Mouse (Mus musculus) kidney, adult 2 months (tissue): ENCODE data around the gene Taar7a. TPM values are rescaled to one million over a fixed set of nuclear protein-coding genes. Genes with fewer than 3 reads are reported as not detected.

Experiments
- DNase-seq: peaks from one replicate; pipeline ENCODE4 v3.0.0; 2021
- H3K27ac ChIP-seq: fragments of 200-500 bp; 2 replicates; pipeline ENCODE4 v1.5.1; 2012; ENCODE audit warnings: low read depth, low read length, control low read depth, inconsistent platforms; ENCODE audit not compliant: insufficient read depth
- H3K27me3 ChIP-seq: fragments of 200-500 bp; replicated peaks from 2 replicates; pipeline ENCODE4 v1.6.1; 2012; ENCODE audit warnings: mild to moderate bottlenecking, moderate library complexity, low read length, inconsistent platforms; ENCODE audit not compliant: control insufficient read depth, insufficient read depth
- H3K36me3 ChIP-seq: fragments of 200-500 bp; 2 replicates; pipeline ENCODE4 v1.6.1; 2012; ENCODE audit warnings: mild to moderate bottlenecking, moderate library complexity, low read length, inconsistent platforms; ENCODE audit not compliant: control insufficient read depth, insufficient read depth
- H3K4me1 ChIP-seq: fragments of 200-500 bp; 2 replicates; pipeline ENCODE4 v1.6.1; 2011; ENCODE audit warnings: low read length; ENCODE audit not compliant: control insufficient read depth, insufficient read depth
- H3K4me3 ChIP-seq: fragments of 200-500 bp; 2 replicates; pipeline ENCODE4 v1.5.1; 2011; ENCODE audit warnings: mild to moderate bottlenecking, low read depth, low read length, control low read depth; ENCODE audit not compliant: insufficient read depth
- CTCF ChIP-seq: fragments of 200-500 bp; conservative IDR thresholded peaks from 2 replicates; pipeline ENCODE4 v1.5.1; 2011; ENCODE audit warnings: low read depth, mild to moderate bottlenecking, control low read depth, low read length, moderate library complexity, mixed read lengths; ENCODE audit not compliant: insufficient read depth, insufficient read length
- POLR2A ChIP-seq: fragments of 200-500 bp; IDR thresholded peaks from one replicate; pipeline ENCODE4 v1.6.1; 2011; ENCODE audit warnings: low read depth, low read length, control low read depth
- WGBS: fragments of 180-500 bp; shearing (Covaris S2); methylation state at CpG from one replicate; pipeline ENCODE4 v1.1.7; 2018; 5-methylcytosine and 5-hydroxymethylcytosine counted together
- polyA plus RNA-seq: library from polyadenylated mRNA; depleted of rRNA; stranded (reverse); fragments of >200 nt; gene quantifications from 2 replicates; pipeline ENCODE4 v1.2.3, GENCODE M21; 2012

The Taar7a gene
- polyA plus RNA-seq, 1 experiment: not detected

DNA sequence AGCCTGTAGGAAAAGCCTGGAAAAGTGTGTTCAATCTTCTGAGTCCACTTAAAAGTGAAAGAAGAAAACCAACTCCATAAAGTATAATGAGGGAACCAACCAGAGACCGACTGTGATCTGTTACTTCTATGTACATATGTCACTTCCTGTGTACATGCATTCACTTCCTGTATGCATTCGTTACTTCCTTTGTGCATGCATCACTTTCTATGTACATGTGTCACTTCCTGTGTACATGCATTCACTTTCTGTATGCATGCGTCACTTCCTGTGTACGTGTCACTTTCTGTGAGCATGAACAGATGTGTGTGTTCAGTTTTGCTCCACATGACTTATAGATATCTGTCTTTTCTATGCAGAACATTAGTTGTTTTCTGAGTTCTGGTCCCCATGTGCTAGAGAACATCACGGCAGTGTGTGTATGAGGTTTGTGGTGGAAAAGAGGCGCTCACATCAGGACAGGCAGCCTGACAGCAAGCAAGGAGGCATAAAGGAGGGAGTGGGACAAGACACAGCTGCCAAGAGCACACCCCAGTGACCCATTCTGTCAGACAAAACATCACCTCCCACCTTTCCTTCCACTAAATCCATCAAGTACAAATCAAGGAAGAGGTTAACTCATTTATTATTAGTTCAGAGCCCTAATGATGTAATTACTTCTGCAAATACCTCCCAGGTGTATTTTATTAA lies 28.2 kb downstream of the Taar7a start:
- Histone ChIP-seq H3K4me1 (no peaks in the 10 kb centered on the region), H3K4me3 (no peak overlapping the region), H3K36me3 (no peaks in the 10 kb centered on the region), H3K27ac (no peak overlapping the region), H3K27me3 (no peaks in the 10 kb centered on the region)
- DNase-seq: no peak
- WGBS: 74% methylated on average over 6 of the region's 6 CpGs
- TF ChIP-seq POLR2A (no peak), CTCF (no peak)

- no peak for DNase-seq
- Histone ChIP-seq H3K36me3 (no peaks in the 10 kb centered on the region), H3K4me1 (no peaks in the 10 kb centered on the region), H3K27ac (no peak overlapping the region), H3K27me3 (no peaks in the 10 kb centered on the region), H3K4me3 (no peak overlapping the region)
- TF ChIP-seq POLR2A (no peak), CTCF (no peak)
- WGBS: 35% methylated on average over 3 of the region's 3 CpGs
These were observed 29.8 kb downstream of the Taar7a start for GRCm38 (mm10) chr10:23963444-23963843.

GRCm38 (mm10) chr10:23960444-23960915 lies 32.8 kb downstream of the Taar7a start, which contains the start of gene Taar4:
Gene Taar4 (plus strand): TSS chr10:23960494.
- no peak for DNase-seq
- 94% methylated on average over 13 of the region's 13 CpGs for WGBS
- Histone ChIP-seq H3K27me3 (no peaks in the 10 kb centered on the region), H3K4me1 (no peaks in the 10 kb centered on the region), H3K27ac (no peak within 1 kb of the TSS), H3K4me3 (no peak within 1 kb of the TSS), H3K36me3 (no peaks in the 10 kb centered on the region)
- TF ChIP-seq CTCF (no peak), POLR2A (no peak)

GRCm38 (mm10) chr10:23959071-23959470 lies 34.2 kb downstream of the Taar7a start:
- Histone ChIP-seq H3K4me3 (no peak overlapping the region), H3K27me3 (no peaks in the 10 kb centered on the region), H3K4me1 (no peaks in the 10 kb centered on the region), H3K36me3 (no peaks in the 10 kb centered on the region), H3K27ac (no peak overlapping the region)
- DNase-seq: peak; percentile 82
- 20% methylated on average over 3 of the region's 3 CpGs for WGBS
- TF ChIP-seq POLR2A: no peak

GRCm38 (mm10) chr10:23951714-23952113 lies 41.6 kb downstream of the Taar7a start:
- H3K27ac ChIP-seq: no peak overlapping the region
- no peak for DNase-seq
- H3K4me3 ChIP-seq: no peak overlapping the region
- TF ChIP-seq POLR2A (no peak), CTCF (no peak)
- H3K4me1 ChIP-seq: no peaks in the 10 kb centered on the region
- no peaks in the 10 kb centered on the region for H3K27me3 ChIP-seq
- WGBS: 75% methylated on average over 6 of the region's 6 CpGs
- H3K36me3 ChIP-seq: no peaks in the 10 kb centered on the region

DNA sequence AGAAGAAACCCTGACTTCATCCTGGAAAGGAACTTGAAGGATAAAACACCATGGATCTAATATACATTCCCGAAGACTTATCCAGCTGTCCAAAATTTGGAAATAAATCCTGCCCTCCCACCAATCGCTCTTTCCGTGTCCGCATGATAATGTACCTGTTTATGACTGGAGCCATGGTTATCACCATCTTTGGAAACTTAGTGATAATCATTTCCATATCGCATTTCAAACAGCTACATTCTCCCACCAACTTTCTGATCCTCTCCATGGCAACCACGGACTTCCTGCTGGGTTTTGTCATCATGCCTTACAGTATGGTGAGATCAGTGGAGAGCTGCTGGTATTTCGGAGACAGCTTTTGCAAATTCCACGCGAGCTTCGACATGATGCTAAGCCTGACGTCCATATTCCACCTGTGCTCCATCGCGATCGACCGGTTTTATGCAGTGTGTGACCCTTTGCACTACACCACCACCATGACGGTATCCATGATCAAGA lies 43.7 kb downstream of the Taar7a start, which contains the start of gene Taar3:
TSS of gene Taar3 (plus strand) at position 51 of the 498 bp plus-strand sequence.
- H3K36me3 ChIP-seq: no peaks in the 10 kb centered on the region
- DNase-seq: no peak
- no peak within 1 kb of the TSS for H3K4me3 ChIP-seq
- no peaks in the 10 kb centered on the region for H3K4me1 ChIP-seq
- no peak for TF ChIP-seq POLR2A
- no peak for TF ChIP-seq CTCF
- H3K27ac ChIP-seq: no peak within 1 kb of the TSS
- 91% methylated on average over 16 of the region's 16 CpGs for WGBS
- no peaks in the 10 kb centered on the region for H3K27me3 ChIP-seq

GRCm38 (mm10) chr10:23948026-23948425 lies 45.3 kb downstream of the Taar7a start:
- no peak for DNase-seq
- no peaks in the 10 kb centered on the region for H3K27me3 ChIP-seq
- H3K4me3 ChIP-seq: no peak overlapping the region
- no peak overlapping the region for H3K27ac ChIP-seq
- TF ChIP-seq CTCF (no peak), POLR2A (no peak)
- no peaks in the 10 kb centered on the region for H3K36me3 ChIP-seq
- 49% methylated on average over 7 of the region's 7 CpGs for WGBS
- no peaks in the 10 kb centered on the region for H3K4me1 ChIP-seq
